Mouse (Mus musculus) limb, embryonic 12.5 days (tissue): ENCODE data around the gene Procr. TPM values are rescaled to one million over a fixed set of nuclear protein-coding genes. Genes with fewer than 3 reads are reported as not detected.
"Not testable (repeated sequence)": the region's sequence is repeated elsewhere in the genome, so short reads cannot be mapped to it uniquely, and the experiment has no call there.

ENCODE experiments used
- ATAC-seq: fragments of 200-750 bp; cut with Nextera tagmentation; 2 replicates; pipeline ENCODE4 v1.8.0; 2017; ENCODE audit warnings: low read depth, moderate TSS enrichment; ENCODE audit not compliant: insufficient number of reproducible peaks, insufficient read depth, low FRiP score, low TSS enrichment
- H3K27ac ChIP-seq: fragments of 300-500 bp; sonication (generic); 2 replicates; pipeline ENCODE4 v1.5.1; 2016; ENCODE audit warnings: mild to moderate bottlenecking, moderate library complexity
- H3K27me3 ChIP-seq: fragments of 300-500 bp; sonication (generic); 2 replicates; pipeline ENCODE4 v1.6.1; 2016; ENCODE audit warnings: mild to moderate bottlenecking, moderate library complexity
- H3K36me3 ChIP-seq: fragments of 300-500 bp; sonication (generic); 2 replicates; pipeline ENCODE4 v1.6.1; 2016; ENCODE audit warnings: mild to moderate bottlenecking, moderate library complexity
- H3K4me1 ChIP-seq: fragments of 300-500 bp; sonication (generic); replicated peaks from 2 replicates; pipeline ENCODE4 v1.6.1; 2016
- H3K4me2 ChIP-seq: fragments of 300-500 bp; sonication (generic); 2 replicates; pipeline ENCODE4 v1.6.1; 2016; ENCODE audit warnings: mild to moderate bottlenecking, moderate library complexity
- H3K4me3 ChIP-seq: fragments of 300-500 bp; sonication (generic); replicated peaks from 2 replicates; pipeline ENCODE4 v1.5.1; 2016; ENCODE audit warnings: mild to moderate bottlenecking
- H3K9ac ChIP-seq: fragments of 300-500 bp; sonication (generic); replicated peaks from 2 replicates; pipeline ENCODE4 v1.6.1; 2016; ENCODE audit warnings: mild to moderate bottlenecking, moderate library complexity
- H3K9me3 ChIP-seq: fragments of 300-500 bp; sonication (generic); 2 replicates; pipeline ENCODE4 v1.6.1; 2016; ENCODE audit warnings: mild to moderate bottlenecking, moderate library complexity
- WGBS: fragments of 180-500 bp; shearing (Covaris S2); methylation state at CpG from one replicate; pipeline ENCODE4 v1.1.7; 2016; 5-methylcytosine and 5-hydroxymethylcytosine counted together
- polyA plus RNA-seq: library from polyadenylated mRNA; unstranded; fragments of >200 nt; fragmentation: Nextera tagmentation; extraction: Ambion mirVana; gene quantifications from 2 replicates; pipeline ENCODE4 v1.2.1, GENCODE M21; 2016

Gene Procr
- polyA plus RNA-seq, 1 experiment from 2014 or later: 3.5 TPM

- H3K9ac ChIP-seq: no peak overlapping the region
- H3K36me3 ChIP-seq: no peaks in the 10 kb centered on the region
- H3K4me1 ChIP-seq: peaks cover 7% of the 10 kb centered on the region
- 71% methylated on average over 7 of the region's 7 CpGs for WGBS
- no peaks in the 10 kb centered on the region for H3K9me3 ChIP-seq
- H3K4me2 ChIP-seq: no peak overlapping the region; the same call in 1 of the 2 replicates
- no peak overlapping the region for H3K27ac ChIP-seq
- H3K4me3 ChIP-seq: no peak overlapping the region
- no peaks in the 10 kb centered on the region for H3K27me3 ChIP-seq
- no peak for ATAC-seq
Measured at GRCm38 (mm10) chr2:155727764-155728395, 23.0 kb upstream of the Procr start.

- H3K27ac ChIP-seq: no peak overlapping the region
- peak overlapping the region; percentile 66 for H3K9ac ChIP-seq
- peaks cover 7% of the 10 kb centered on the region for H3K4me1 ChIP-seq
- H3K27me3 ChIP-seq: no peaks in the 10 kb centered on the region
- 4% methylated on average over 15 of the region's 15 CpGs for WGBS
- H3K36me3 ChIP-seq: no peaks in the 10 kb centered on the region
- H3K4me3 ChIP-seq: peak overlapping the region; percentile 87
- peak overlapping the region; percentile 94 for H3K4me2 ChIP-seq
- ATAC-seq: no peak; the same call in none of the 2 replicates
- H3K9me3 ChIP-seq: no peaks in the 10 kb centered on the region
Measured at GRCm38 (mm10) chr2:155728742-155729141, 22.2 kb upstream of the Procr start.

- no peak within 1 kb of the TSS for H3K27ac ChIP-seq
Measured at GRCm38 (mm10) chr2:155729158-155729645, 21.7 kb upstream of the Procr start, which contains the start of gene Edem2. Gene Edem2 (minus strand): TSS chr2:155729475.

GRCm38 (mm10) chr2:155735080-155735479, 15.8 kb upstream of the Procr start:
- Histone ChIP-seq H3K27ac (no peak overlapping the region), H3K4me2 (no peak overlapping the region), H3K4me3 (no peak overlapping the region), H3K36me3 (no peaks in the 10 kb centered on the region), H3K4me1 (no peaks in the 10 kb centered on the region), H3K27me3 (no peaks in the 10 kb centered on the region), H3K9ac (no peak overlapping the region), H3K9me3 (no peaks in the 10 kb centered on the region)
- 77% methylated on average over 5 of the region's 5 CpGs for WGBS
- no peak for ATAC-seq

More at GRCm38 (mm10) chr2:155729158-155729645, 21.7 kb upstream of the Procr start, which contains the start of gene Edem2:
- under 1% methylated on average over 33 of the region's 33 CpGs for WGBS
- Histone ChIP-seq H3K27me3 (no peaks in the 10 kb centered on the region), H3K9me3 (no peaks in the 10 kb centered on the region), H3K36me3 (no peaks in the 10 kb centered on the region), H3K4me3 (peak within 1 kb of the TSS; percentile 87), H3K9ac (peak within 1 kb of the TSS; percentile 66), H3K4me2 (peak within 1 kb of the TSS; percentile 94), H3K4me1 (peaks cover 7% of the 10 kb centered on the region)
- peak; percentile 93 for ATAC-seq

- H3K9me3 ChIP-seq, H3K4me3 ChIP-seq, H3K27me3 ChIP-seq, H3K9ac ChIP-seq, H3K27ac ChIP-seq, H3K4me1 ChIP-seq, H3K4me2 ChIP-seq, H3K36me3 ChIP-seq, ATAC-seq: not testable (repeated sequence)
- WGBS: 79% methylated on average over 5 of the region's 5 CpGs
Measured at GRCm38 (mm10) chr2:155735766-155736165, 15.2 kb upstream of the Procr start, which contains the start of gene Gm17581. Gene Gm17581 (minus strand): TSS chr2:155735866.

- H3K9ac ChIP-seq: no peak overlapping the region
- H3K4me3 ChIP-seq: no peak overlapping the region
- H3K4me2 ChIP-seq: no peak overlapping the region
- no peak overlapping the region for H3K27ac ChIP-seq
- H3K36me3 ChIP-seq: no peaks in the 10 kb centered on the region
- no peaks in the 10 kb centered on the region for H3K9me3 ChIP-seq
- ATAC-seq: no peak
- no peaks in the 10 kb centered on the region for H3K4me1 ChIP-seq
- H3K27me3 ChIP-seq: no peaks in the 10 kb centered on the region
- whole genome bisulfite sequencing: 80% methylated on average over 6 of the region's 6 CpGs
Measured at GRCm38 (mm10) chr2:155736936-155737335, 14.0 kb upstream of the Procr start.

GRCm38 (mm10) chr2:155737803-155738202, 13.1 kb upstream of the Procr start:
- 80% methylated on average over 9 of the region's 9 CpGs for whole genome bisulfite sequencing
- Histone ChIP-seq H3K27ac (no peak overlapping the region), H3K9me3 (no peaks in the 10 kb centered on the region), H3K36me3 (no peaks in the 10 kb centered on the region), H3K4me2 (no peak overlapping the region), H3K4me3 (no peak overlapping the region), H3K4me1 (no peaks in the 10 kb centered on the region), H3K9ac (no peak overlapping the region), H3K27me3 (no peaks in the 10 kb centered on the region)
- ATAC-seq: no peak

- H3K27ac ChIP-seq: no peak overlapping the region
- ATAC-seq: no peak
- H3K27me3 ChIP-seq: no peaks in the 10 kb centered on the region
- H3K36me3 ChIP-seq: no peaks in the 10 kb centered on the region
- no peaks in the 10 kb centered on the region for H3K4me1 ChIP-seq
- no peaks in the 10 kb centered on the region for H3K9me3 ChIP-seq
- no peak overlapping the region for H3K4me2 ChIP-seq
- no peak overlapping the region for H3K4me3 ChIP-seq
- WGBS: 86% methylated on average over 11 of the region's 11 CpGs
- no peak overlapping the region for H3K9ac ChIP-seq
Measured at GRCm38 (mm10) chr2:155742211-155742610, 8.7 kb upstream of the Procr start.

- Histone ChIP-seq H3K36me3 (no peaks in the 10 kb centered on the region), H3K4me3 (no peak overlapping the region), H3K4me1 (no peaks in the 10 kb centered on the region), H3K9ac (no peak overlapping the region), H3K27me3 (no peaks in the 10 kb centered on the region), H3K27ac (no peak overlapping the region), H3K9me3 (no peaks in the 10 kb centered on the region), H3K4me2 (no peak overlapping the region)
- 92% methylated on average over 12 of the region's 12 CpGs for WGBS
- no peak for ATAC-seq
Measured at GRCm38 (mm10) chr2:155742931-155743337, 8.0 kb upstream of the Procr start.

GRCm38 (mm10) chr2:155743351-155743750, 7.6 kb upstream of the Procr start:
- Histone ChIP-seq H3K27ac (no peak overlapping the region), H3K4me1 (no peaks in the 10 kb centered on the region), H3K27me3 (no peaks in the 10 kb centered on the region), H3K9ac (no peak overlapping the region), H3K4me3 (no peak overlapping the region), H3K4me2 (no peak overlapping the region), H3K9me3 (no peaks in the 10 kb centered on the region), H3K36me3 (no peaks in the 10 kb centered on the region)
- 88% methylated on average over 9 of the region's 9 CpGs for WGBS
- no peak for ATAC-seq

GRCm38 (mm10) chr2:155745487-155745886, 5.4 kb upstream of the Procr start:
- Histone ChIP-seq H3K27me3 (no peaks in the 10 kb centered on the region), H3K4me3 (no peak overlapping the region), H3K9ac (no peak overlapping the region), H3K27ac (no peak overlapping the region), H3K9me3 (no peaks in the 10 kb centered on the region), H3K4me2 (no peak overlapping the region), H3K36me3 (no peaks in the 10 kb centered on the region), H3K4me1 (no peaks in the 10 kb centered on the region)
- 65% methylated on average over 3 of the region's 3 CpGs for WGBS
- ATAC-seq: no peak

- H3K9me3 ChIP-seq: no peaks in the 10 kb centered on the region
- H3K4me2 ChIP-seq: no peak overlapping the region
- H3K27me3 ChIP-seq: peaks cover 21% of the 10 kb centered on the region; the same call in 1 of the 2 replicates
- H3K9ac ChIP-seq: no peak overlapping the region
- no peak overlapping the region for H3K27ac ChIP-seq
- ATAC-seq: no peak
- no peak overlapping the region for H3K4me3 ChIP-seq
- WGBS: 84% methylated on average over 4 of the region's 4 CpGs
- peaks cover 9% of the 10 kb centered on the region; the same call in 1 of the 2 replicates for H3K4me1 ChIP-seq
- H3K36me3 ChIP-seq: no peaks in the 10 kb centered on the region
Measured at GRCm38 (mm10) chr2:155749394-155749793, 1.5 kb upstream of the Procr start.
